Mouse (Mus musculus): Measurements from ENCODE around the gene Pla2g4a. TPM values are rescaled to one million over a fixed set of nuclear protein-coding genes. Genes with fewer than 3 reads are reported as not detected.

Pla2g4a gene
- polyA plus RNA-seq (2021; fragmentation: Nextera tagmentation), result 2.2 TPM in 2 replicates
- long read RNA-seq, experiment 1, transcript Pla2g4a-201 (18 exons, 2,856 nt), result major isoform, 5 of 6 reads
- long read RNA-seq, experiment 1, partial matches to known transcripts, result 1 of 6 reads
- long read RNA-seq, experiment 1, other reads (novel, unspliced or antisense), result 0 of 6 reads
- long read RNA-seq, experiment 2, transcript Pla2g4a-201 (18 exons, 2,856 nt), result major isoform, 12 of 23 reads
- long read RNA-seq, experiment 2, partial matches to known transcripts, result 2 of 23 reads
- long read RNA-seq, experiment 2, other reads (novel, unspliced or antisense), result 5 of 23 reads

GRCm38 (mm10) chr1:149960734-149961424, at the start of gene Pla2g4a:
TSS of gene Pla2g4a (minus strand) at chr1:149961290.

Other genes with a start within 250 kb of the Pla2g4a start
- gene Ptgs2, start 138.7 kb upstream of the Pla2g4a start, polyA plus RNA-seq (2021; fragmentation: Nextera tagmentation), result 7.9 and 8.8 TPM in 2 replicates